Mouse (Mus musculus) urinary bladder, postnatal 25 days (tissue): ENCODE measurements around the gene 4930402F06Rik.
A peak's percentile ranks its signal among the peaks of the same experiment; 100 is the strongest.

Source experiments
- DNase-seq: peaks from one replicate; pipeline ENCODE4 v3.0.0; 2022; ENCODE audit warnings: low spot score

Gene 4930402F06Rik

GRCm38 (mm10) chr2:35416473-35416872, 19.5 kb upstream of the 4930402F06Rik start:
- no peak for DNase-seq

- DNase-seq: no peak
These were observed 15.8 kb upstream of the 4930402F06Rik start for GRCm38 (mm10) chr2:35412810-35413209.

GRCm38 (mm10) chr2:35412246-35412645, 15.3 kb upstream of the 4930402F06Rik start:
- no peak for DNase-seq

GRCm38 (mm10) chr2:35411640-35412190, 14.7 kb upstream of the 4930402F06Rik start:
- DNase-seq: no peak

GRCm38 (mm10) chr2:35409466-35409865, 12.5 kb upstream of the 4930402F06Rik start:
- no peak for DNase-seq

GRCm38 (mm10) chr2:35408409-35409110, 11.6 kb upstream of the 4930402F06Rik start:
- DNase-seq: no peak

GRCm38 (mm10) chr2:35407878-35408277, 10.9 kb upstream of the 4930402F06Rik start:
- no peak for DNase-seq

GRCm38 (mm10) chr2:35407266-35407665, 10.3 kb upstream of the 4930402F06Rik start:
- no peak for DNase-seq

GRCm38 (mm10) chr2:35406611-35407010, 9.6 kb upstream of the 4930402F06Rik start:
- DNase-seq: no peak

GRCm38 (mm10) chr2:35402391-35402790, 5.4 kb upstream of the 4930402F06Rik start:
- no peak for DNase-seq

- no peak for DNase-seq
These were observed 3.8 kb upstream of the 4930402F06Rik start for GRCm38 (mm10) chr2:35400739-35401138.

GRCm38 (mm10) chr2:35398184-35398828, 1.3 kb upstream of the 4930402F06Rik start:
- DNase-seq: no peak

GRCm38 (mm10) chr2:35397590-35398173, 707 bp upstream of the 4930402F06Rik start:
- peak; percentile 56 for DNase-seq

- no peak for DNase-seq
These were observed 11.5 kb downstream of the 4930402F06Rik start for GRCm38 (mm10) chr2:35385441-35385871.

GRCm38 (mm10) chr2:35379306-35379705, 17.7 kb downstream of the 4930402F06Rik start:
- no peak for DNase-seq

GRCm38 (mm10) chr2:35377600-35377999, 19.4 kb downstream of the 4930402F06Rik start:
- no peak for DNase-seq

- no peak for DNase-seq
These were observed 24.0 kb downstream of the 4930402F06Rik start for GRCm38 (mm10) chr2:35373003-35373402.

GRCm38 (mm10) chr2:35370686-35371085, 26.3 kb downstream of the 4930402F06Rik start:
- no peak for DNase-seq

- DNase-seq: no peak
These were observed 29.3 kb downstream of the 4930402F06Rik start, which contains the start of gene 4930568D16Rik for GRCm38 (mm10) chr2:35367629-35368028. Gene 4930568D16Rik, minus strand, starts transcription at chr2:35367729.

- DNase-seq: no peak
These were observed 47.8 kb downstream of the 4930402F06Rik start for GRCm38 (mm10) chr2:35349184-35349583.

GRCm38 (mm10) chr2:35345984-35346383, 51.0 kb downstream of the 4930402F06Rik start:
- no peak for DNase-seq

GRCm38 (mm10) chr2:35342605-35343004, 54.4 kb downstream of the 4930402F06Rik start:
- no peak for DNase-seq

GRCm38 (mm10) chr2:35338707-35339106, 58.3 kb downstream of the 4930402F06Rik start:
- no peak for DNase-seq
